Mouse (Mus musculus): Measurements from ENCODE around the gene Vmn2r38.
"Not testable (repeated sequence)": the region's sequence is repeated elsewhere in the genome, so short reads cannot be mapped to it uniquely, and the experiment has no call there.

Gene Vmn2r38

GRCm38 (mm10) chr7:9097781-9098180 lies at the start of gene Vmn2r38:
Vmn2r38 (minus strand) TSS chr7:9097881.
- DNase-seq (ENCODE audit: low spot score in 2 of 2), result not testable (repeated sequence)

GRCm38 (mm10) chr7:9065353-9065752 lies 32.3 kb downstream of the Vmn2r38 start:
- not testable (repeated sequence) for DNase-seq (ENCODE audit: low spot score in 2 of 2)

- not testable (repeated sequence) for DNase-seq (ENCODE audit: low spot score in 2 of 2)
Measured at GRCm38 (mm10) chr7:9030698-9031097, 67.0 kb downstream of the Vmn2r38 start, which contains the start of gene Vmn2r39. Vmn2r39 (minus strand) TSS chr7:9030798.
